Mouse (Mus musculus) liver, embryonic 14.5 days (tissue): ENCODE results near the gene Dock8. TPM values are rescaled to one million over a fixed set of nuclear protein-coding genes. Genes with fewer than 3 reads are reported as not detected.

Source experiments
- ATAC-seq: fragments of 200-750 bp; cut with Nextera tagmentation; 2 replicates; pipeline ENCODE4 v1.8.0; 2017; ENCODE audit warnings: moderate number of reproducible peaks, mild to moderate bottlenecking, moderate library complexity; ENCODE audit not compliant: insufficient read depth
- DNase-seq, 3 experiments: peaks; one replicate each; pipeline ENCODE4 v3.0.0-alpha.2; 2012 to 2013; ENCODE audit warnings: low read depth in 3 of 3, low spot score in 3 of 3
- H3K27ac ChIP-seq: fragments of 300-500 bp; sonication (generic); 2 replicates; pipeline ENCODE4 v1.5.1; 2014; ENCODE audit warnings: moderate library complexity, mild to moderate bottlenecking, control low read depth, inconsistent platforms
- H3K27me3 ChIP-seq: fragments of 300-500 bp; sonication (generic); 2 replicates; pipeline ENCODE4 v1.6.1; 2014; ENCODE audit warnings: mild to moderate bottlenecking, low read length, moderate library complexity; ENCODE audit not compliant: control insufficient read depth, insufficient read depth
- H3K36me3 ChIP-seq: fragments of 300-500 bp; sonication (generic); replicated peaks from 2 replicates; pipeline ENCODE4 v1.6.1; 2014; ENCODE audit warnings: low read depth; ENCODE audit not compliant: control insufficient read depth, insufficient read depth
- H3K4me1 ChIP-seq, 2 experiments: fragments of 200-500 bp in 1 of 2; fragments of 300-500 bp in 1 of 2; sonication (generic) in 1 of 2; replicated peaks; 2 replicates each; pipeline ENCODE4 v1.6.1; 2012 to 2014; ENCODE audit warnings: antibody characterized with exemption in 1 of 2, inconsistent platforms in 1 of 2, low read length in 1 of 2; ENCODE audit not compliant: control insufficient read depth in 2 of 2, insufficient read depth in 2 of 2
- H3K4me2 ChIP-seq: fragments of 300-500 bp; sonication (generic); 2 replicates; pipeline ENCODE4 v1.6.1; 2014; ENCODE audit warnings: low read depth, mild to moderate bottlenecking, control low read depth, moderate library complexity
- H3K4me3 ChIP-seq, 2 experiments: fragments of 200-500 bp in 1 of 2; fragments of 300-500 bp in 1 of 2; sonication (generic) in 1 of 2; 2 replicates each; pipeline ENCODE4 v1.5.1; 2012 to 2014; ENCODE audit warnings: low read depth in 2 of 2, low read length in 2 of 2, mild to moderate bottlenecking in 2 of 2, control low read depth in 1 of 2, inconsistent platforms in 1 of 2, moderate library complexity in 1 of 2; ENCODE audit not compliant: insufficient read depth in 1 of 2
- H3K9ac ChIP-seq: fragments of 300-500 bp; sonication (generic); replicated peaks from 2 replicates; pipeline ENCODE4 v1.6.1; 2014; ENCODE audit warnings: mild to moderate bottlenecking, control low read depth, moderate library complexity
- H3K9me3 ChIP-seq: fragments of 300-500 bp; sonication (generic); 2 replicates; pipeline ENCODE4 v1.6.1; 2016; ENCODE audit warnings: low read length, mixed read lengths; ENCODE audit not compliant: control insufficient read depth
- CTCF ChIP-seq: IDR thresholded peaks from 2 replicates; pipeline ENCODE4 v1.5.1; 2016; ENCODE audit warnings: antibody characterized with exemption, low read depth, control low read depth
- EP300 ChIP-seq: IDR thresholded peaks from 2 replicates; pipeline ENCODE4 v1.6.1; 2016; ENCODE audit warnings: antibody characterized with exemption, low read depth
- WGBS: fragments of 180-500 bp; shearing (Covaris S2); extraction: QIAGEN DNeasy Blood & Tissue Kit; methylation state at CpG from one replicate; pipeline ENCODE4 v1.1.7; 2014; ENCODE audit not compliant: insufficient replicate concordance; 5-methylcytosine and 5-hydroxymethylcytosine counted together
- polyA plus RNA-seq, 2 experiments: library from polyadenylated mRNA; depleted of rRNA in 1 of 2; stranded (reverse) in 1 of 2; unstranded in 1 of 2; fragments of >200 nt; fragmentation: Nextera tagmentation in 1 of 2; extraction: Ambion mirVana in 1 of 2; gene quantifications; 2 replicates each; pipeline versions ENCODE4 v1.2.1 to v1.2.3; 2012 to 2014

Dock8 gene
- polyA plus RNA-seq, 2 experiments, result 3.4 to 5.9 TPM

GRCm38 (mm10) chr19:25247858-25248552 is 248.7 kb downstream of the Dock8 start:
- no peaks in the 10 kb centered on the region for H3K36me3 ChIP-seq
- H3K9me3 ChIP-seq, result no peaks in the 10 kb centered on the region
- no peaks in the 10 kb centered on the region for H3K27me3 ChIP-seq
- no peaks in the 10 kb centered on the region for H3K4me1 ChIP-seq
- no peak for ATAC-seq
- no peak overlapping the region for H3K4me2 ChIP-seq
- WGBS, result 73% methylated on average over 14 of the region's 14 CpGs
- DNase-seq, result no peak
- TF ChIP-seq EP300 (no peak), CTCF (no peak)
- H3K4me3 ChIP-seq, result no peak overlapping the region
- no peak overlapping the region for H3K9ac ChIP-seq
- no peak overlapping the region for H3K27ac ChIP-seq

DNA sequence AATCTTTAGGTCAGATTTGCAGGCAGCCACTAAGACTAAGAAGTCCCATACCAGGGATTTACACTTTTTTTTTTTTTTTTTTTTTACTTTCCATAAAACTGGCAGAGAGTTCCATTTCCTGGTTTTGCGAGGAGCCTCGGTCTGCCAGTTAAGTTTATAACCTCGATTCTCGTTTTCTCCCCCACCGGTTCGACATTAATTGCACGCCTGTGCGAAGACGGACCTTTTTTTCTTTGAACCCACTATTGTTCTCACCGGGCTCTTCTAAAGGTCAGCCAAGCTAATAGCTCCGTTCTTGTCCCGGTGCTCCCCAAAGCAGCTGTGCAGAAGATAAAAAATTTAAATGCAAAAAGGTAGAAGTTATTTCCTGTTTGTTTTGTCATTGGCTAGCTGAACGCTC is 249.9 kb downstream of the Dock8 start:
- Histone ChIP-seq H3K4me3 (no peak overlapping the region), H3K27me3 (no peaks in the 10 kb centered on the region), H3K4me2 (no peak overlapping the region), H3K36me3 (no peaks in the 10 kb centered on the region), H3K9me3 (no peaks in the 10 kb centered on the region), H3K9ac (no peak overlapping the region), H3K4me1 (no peaks in the 10 kb centered on the region), H3K27ac (no peak overlapping the region)
- WGBS, result 61% methylated on average over 13 of the region's 13 CpGs
- DNase-seq (no peak), ATAC-seq (no peak)
- no peak for TF ChIP-seq EP300
- TF ChIP-seq CTCF, result no peak

DNA sequence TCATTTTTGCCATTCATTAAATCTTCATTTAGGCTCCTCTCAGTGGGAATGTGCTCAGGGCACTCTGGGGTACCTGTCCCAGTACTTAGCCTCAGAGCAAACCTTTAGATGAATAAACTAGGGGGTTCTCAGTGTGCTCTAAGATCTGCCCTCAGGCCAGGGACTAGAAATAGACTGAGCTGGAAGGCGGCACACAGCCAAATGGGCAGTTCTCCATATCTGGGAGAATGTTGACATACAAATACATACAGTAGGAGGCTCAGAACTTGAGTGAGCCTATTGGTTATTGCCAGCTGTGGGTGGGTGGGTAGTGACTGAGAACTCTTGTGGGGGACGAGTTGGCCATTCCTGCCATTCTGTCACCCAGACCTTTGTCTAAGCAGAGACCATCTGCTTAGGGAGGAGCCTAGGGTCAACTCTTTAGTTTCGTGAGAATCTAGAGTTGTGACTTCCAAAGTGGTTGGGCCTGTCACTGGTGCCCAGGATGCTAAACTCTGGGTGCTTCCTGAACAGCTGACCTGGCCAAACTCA is 252.3 kb downstream of the Dock8 start:
- Histone ChIP-seq H3K27me3 (no peaks in the 10 kb centered on the region), H3K36me3 (no peaks in the 10 kb centered on the region), H3K9ac (no peak overlapping the region), H3K9me3 (no peaks in the 10 kb centered on the region), H3K4me3 (no peak overlapping the region), H3K27ac (no peak overlapping the region), H3K4me2 (no peak overlapping the region), H3K4me1 (no peaks in the 10 kb centered on the region)
- ATAC-seq (no peak), DNase-seq (no peak)
- WGBS, result 46% methylated on average over 3 of the region's 3 CpGs
- TF ChIP-seq CTCF (no peak), EP300 (no peak)

Other genes starting within 250 kb of the Dock8 start
- 0.28 and 0.32 TPM in 2 replicates for gene Pgm5, start 137.7 kb upstream of the Dock8 start, polyA plus RNA-seq (2012; rRNA removed)
- gene Pgm5, start 137.7 kb upstream of the Dock8 start, polyA plus RNA-seq (2014; fragmentation: Nextera tagmentation; extraction: Ambion mirVana), result 0.08 TPM in 1 of 2 replicates, not detected in the other
- gene Gm10053, start 123.8 kb upstream of the Dock8 start, polyA plus RNA-seq (2012; rRNA removed), result 20.2 and 41.7 TPM in 2 replicates
- gene Gm10053, start 123.8 kb upstream of the Dock8 start, polyA plus RNA-seq (2014; fragmentation: Nextera tagmentation; extraction: Ambion mirVana), result 165 and 173 TPM in 2 replicates
- gene Foxd4, start 98.3 kb upstream of the Dock8 start, polyA plus RNA-seq (2012; rRNA removed), result not detected in 2 replicates
- gene Foxd4, start 98.3 kb upstream of the Dock8 start, polyA plus RNA-seq (2014; fragmentation: Nextera tagmentation; extraction: Ambion mirVana), result not detected in 2 replicates
- gene Cbwd1, start 37.9 kb upstream of the Dock8 start, polyA plus RNA-seq (2012; rRNA removed), result 2.6 and 5.8 TPM in 2 replicates
- gene Cbwd1, start 37.9 kb upstream of the Dock8 start, polyA plus RNA-seq (2014; fragmentation: Nextera tagmentation; extraction: Ambion mirVana), result 9.7 and 10.6 TPM in 2 replicates
- gene Kank1, start 237.4 kb downstream of the Dock8 start, polyA plus RNA-seq (2012; rRNA removed), result 2.8 and 3.5 TPM in 2 replicates
- 3.2 and 3.8 TPM in 2 replicates for gene Kank1, start 237.4 kb downstream of the Dock8 start, polyA plus RNA-seq (2014; fragmentation: Nextera tagmentation; extraction: Ambion mirVana)